Mouse (Mus musculus) hindbrain, embryonic 12.5 days (tissue): Measurements from ENCODE around the gene Mpp4. TPM values are rescaled to one million over a fixed set of nuclear protein-coding genes. Genes with fewer than 3 reads are reported as not detected.

Experiments used
- ATAC-seq: fragments of 200-750 bp; cut with Nextera tagmentation; 2 replicates; pipeline ENCODE4 v1.8.0; 2017; ENCODE audit warnings: moderate TSS enrichment; ENCODE audit not compliant: low FRiP score
- H3K27ac ChIP-seq: fragments of 300-500 bp; sonication (generic); 2 replicates; pipeline ENCODE4 v1.5.1; 2016; ENCODE audit warnings: mild to moderate bottlenecking
- H3K27me3 ChIP-seq: fragments of 300-500 bp; sonication (generic); 2 replicates; pipeline ENCODE4 v1.6.1; 2016; ENCODE audit warnings: mild to moderate bottlenecking
- H3K36me3 ChIP-seq: fragments of 300-500 bp; sonication (generic); 2 replicates; pipeline ENCODE4 v1.6.1; 2016; ENCODE audit warnings: mild to moderate bottlenecking
- H3K4me1 ChIP-seq: fragments of 300-500 bp; sonication (generic); 2 replicates; pipeline ENCODE4 v1.6.1; 2016
- H3K4me2 ChIP-seq: fragments of 300-500 bp; sonication (generic); replicated peaks from 2 replicates; pipeline ENCODE4 v1.6.1; 2016; ENCODE audit warnings: mild to moderate bottlenecking
- H3K4me3 ChIP-seq: fragments of 300-500 bp; sonication (generic); 2 replicates; pipeline ENCODE4 v1.5.1; 2016; ENCODE audit warnings: mild to moderate bottlenecking
- H3K9ac ChIP-seq: fragments of 300-500 bp; sonication (generic); 2 replicates; pipeline ENCODE4 v1.6.1; 2016; ENCODE audit warnings: mild to moderate bottlenecking, moderate library complexity
- H3K9me3 ChIP-seq: fragments of 300-500 bp; sonication (generic); replicated peaks from 2 replicates; pipeline ENCODE4 v1.6.1; 2016; ENCODE audit warnings: mild to moderate bottlenecking
- WGBS: fragments of 180-500 bp; shearing (Covaris S2); methylation state at CpG from one replicate; pipeline ENCODE4 v1.1.7; 2016; 5-methylcytosine and 5-hydroxymethylcytosine counted together
- polyA plus RNA-seq: library from polyadenylated mRNA; unstranded; fragments of >200 nt; fragmentation: Nextera tagmentation; extraction: Ambion mirVana; gene quantifications from 2 replicates; pipeline ENCODE4 v1.2.1, GENCODE M21; 2016

Gene Mpp4
- polyA plus RNA-seq, 1 experiment from 2014 or later: 0.81 TPM

- H3K27me3 ChIP-seq: no peaks in the 10 kb centered on the region
- H3K9ac ChIP-seq: no peak overlapping the region
- H3K36me3 ChIP-seq: no peaks in the 10 kb centered on the region
- no peak overlapping the region for H3K4me3 ChIP-seq
- 80% methylated on average over 5 of the region's 5 CpGs for WGBS
- no peak for ATAC-seq
- H3K4me2 ChIP-seq: no peak overlapping the region
- H3K4me1 ChIP-seq: peaks cover 4% of the 10 kb centered on the region; the same call in 1 of the 2 replicates
- H3K27ac ChIP-seq: no peak overlapping the region
- no peaks in the 10 kb centered on the region for H3K9me3 ChIP-seq
Observed at GRCm38 (mm10) chr1:59125558-59125957, 37.6 kb downstream of the Mpp4 start.

GRCm38 (mm10) chr1:59119720-59120457 is 43.3 kb downstream of the Mpp4 start, which contains the start of gene Tmem237:
TSS of gene Tmem237 (minus strand) at chr1:59120408.
- Histone ChIP-seq H3K9me3 (no peaks in the 10 kb centered on the region), H3K27me3 (no peaks in the 10 kb centered on the region), H3K9ac (peak within 1 kb of the TSS; percentile 90), H3K4me1 (peaks cover 9% of the 10 kb centered on the region; the same call in 1 of the 2 replicates), H3K36me3 (peaks cover 6% of the 10 kb centered on the region), H3K4me3 (peak within 1 kb of the TSS; percentile 54), H3K4me2 (peak within 1 kb of the TSS; percentile 89), H3K27ac (peak within 1 kb of the TSS; percentile 93)
- ATAC-seq: peak; percentile 99
- under 1% methylated on average over 74 of the region's 74 CpGs for WGBS

GRCm38 (mm10) chr1:59110524-59110923 is 52.7 kb downstream of the Mpp4 start:
- no peak overlapping the region for H3K4me2 ChIP-seq
- no peak overlapping the region for H3K9ac ChIP-seq
- H3K9me3 ChIP-seq: no peaks in the 10 kb centered on the region
- no peaks in the 10 kb centered on the region for H3K27me3 ChIP-seq
- H3K4me3 ChIP-seq: no peak overlapping the region
- peaks cover 53% of the 10 kb centered on the region for H3K36me3 ChIP-seq
- no peaks in the 10 kb centered on the region for H3K4me1 ChIP-seq
- H3K27ac ChIP-seq: no peak overlapping the region
- no peak for ATAC-seq
- WGBS: 82% methylated on average over 8 of the region's 8 CpGs

- Histone ChIP-seq H3K36me3 (peaks cover 43% of the 10 kb centered on the region), H3K9me3 (no peaks in the 10 kb centered on the region), H3K27me3 (no peaks in the 10 kb centered on the region), H3K4me1 (no peaks in the 10 kb centered on the region), H3K27ac (no peak overlapping the region), H3K9ac (no peak overlapping the region), H3K4me3 (no peak overlapping the region), H3K4me2 (no peak overlapping the region)
- no peak for ATAC-seq
- 95% methylated on average over 6 of the region's 6 CpGs for WGBS
Observed at GRCm38 (mm10) chr1:59102071-59102470, 61.1 kb downstream of the Mpp4 start.

- Histone ChIP-seq H3K9ac (no peak overlapping the region), H3K4me1 (no peaks in the 10 kb centered on the region), H3K36me3 (peaks cover 39% of the 10 kb centered on the region), H3K4me2 (no peak overlapping the region), H3K27ac (no peak overlapping the region), H3K27me3 (no peaks in the 10 kb centered on the region), H3K9me3 (no peaks in the 10 kb centered on the region), H3K4me3 (no peak overlapping the region)
- 91% methylated on average over 5 of the region's 5 CpGs for WGBS
- ATAC-seq: no peak
Observed at GRCm38 (mm10) chr1:59101020-59101419, 62.2 kb downstream of the Mpp4 start.

- H3K4me2 ChIP-seq: no peak within 1 kb of the TSS
- H3K4me3 ChIP-seq: no peak within 1 kb of the TSS
- ATAC-seq: no peak
- H3K27ac ChIP-seq: no peak within 1 kb of the TSS
- no peaks in the 10 kb centered on the region for H3K27me3 ChIP-seq
- no peaks in the 10 kb centered on the region for H3K4me1 ChIP-seq
- whole genome bisulfite sequencing: 94% methylated on average over 19 of the region's 19 CpGs
- H3K36me3 ChIP-seq: peaks cover 6% of the 10 kb centered on the region
- H3K9me3 ChIP-seq: peaks cover 4% of the 10 kb centered on the region; the same call in 1 of the 2 replicates
- H3K9ac ChIP-seq: no peak within 1 kb of the TSS
Observed at GRCm38 (mm10) chr1:59094705-59095104, 68.5 kb downstream of the Mpp4 start, which contains the start of gene C2cd6. TSS of gene C2cd6 (minus strand) at chr1:59094900.

Other genes starting within 250 kb of the Mpp4 start
- gene Trak2, start 190.0 kb downstream of the Mpp4 start, polyA plus RNA-seq: 19.4 and 23.6 TPM in 2 replicates
- gene Stradb, start 189.9 kb downstream of the Mpp4 start, polyA plus RNA-seq: 45.1 and 45.8 TPM in 2 replicates
- gene C2cd6, start 68.5 kb downstream of the Mpp4 start, polyA plus RNA-seq: not detected in 2 replicates
- 39.9 and 44.1 TPM in 2 replicates for gene Tmem237, start 43.0 kb downstream of the Mpp4 start, polyA plus RNA-seq
- 24.6 and 24.9 TPM in 2 replicates for gene Als2, start 73.8 kb upstream of the Mpp4 start, polyA plus RNA-seq
- 1.4 and 2.0 TPM in 2 replicates for gene Cdk15, start 93.5 kb upstream of the Mpp4 start, polyA plus RNA-seq